Mouse (Mus musculus): ENCODE results near the gene Osgep. TPM values are rescaled to one million over a fixed set of nuclear protein-coding genes. Genes with fewer than 3 reads are reported as not detected.
"Not testable (repeated sequence)": the region's sequence is repeated elsewhere in the genome, so short reads cannot be mapped to it uniquely, and the experiment has no call there.

The Osgep gene
- total RNA-seq, 2 experiments from 2014 or later: 107 to 125 TPM

DNA sequence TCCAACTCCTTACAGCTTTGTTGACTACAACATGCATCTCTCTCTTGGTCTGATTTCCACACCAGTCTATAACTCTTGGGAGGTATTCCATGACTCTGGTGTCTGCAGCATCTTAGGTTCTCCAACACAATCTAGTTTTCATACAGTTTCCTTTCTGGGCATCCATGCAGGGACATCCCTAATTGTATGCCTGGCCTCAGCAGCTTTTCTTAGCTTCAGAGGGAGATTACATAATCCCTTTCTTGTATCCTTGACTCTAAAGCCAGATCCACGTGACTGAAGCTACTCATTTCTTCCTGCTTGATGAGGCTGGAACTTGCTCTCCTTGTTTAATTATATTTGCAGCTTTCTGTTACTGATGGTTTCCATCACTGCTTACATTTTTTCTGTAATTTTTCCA lies 12.0 kb upstream of the Osgep start:
- ATAC-seq (ENCODE audit: poor library complexity, severe bottlenecking): 0 out of 2 replicates have a peak, but pooled peaks have one; percentile 6

DNA sequence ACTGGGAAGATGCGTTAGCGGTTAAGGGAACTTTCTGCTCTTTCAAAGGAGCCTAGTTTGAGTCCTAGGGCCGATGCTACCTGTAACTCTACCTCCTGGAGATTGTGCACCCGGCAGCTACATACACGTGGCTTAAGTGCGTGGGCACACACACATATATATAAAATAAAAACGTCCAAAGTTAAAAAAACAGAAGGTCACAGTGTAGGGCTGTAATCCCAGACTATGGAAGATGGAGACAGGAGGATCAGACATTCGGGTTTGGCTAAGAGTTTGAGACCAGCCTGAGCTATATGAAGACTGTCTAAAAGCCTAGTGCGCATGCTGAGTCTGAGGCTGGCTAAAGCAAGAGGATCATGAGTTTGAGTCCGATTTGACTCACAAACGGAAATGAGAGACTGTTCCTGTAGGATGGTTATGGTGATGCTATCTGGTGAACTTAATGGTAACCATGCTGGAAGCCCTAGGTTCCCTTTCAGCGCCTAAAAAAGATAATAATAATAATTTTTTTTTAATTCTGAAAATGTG lies 6.9 kb upstream of the Osgep start:
- peak; percentile 29; the same call in 1 of the 2 replicates for ATAC-seq (ENCODE audit: poor library complexity, severe bottlenecking)

DNA sequence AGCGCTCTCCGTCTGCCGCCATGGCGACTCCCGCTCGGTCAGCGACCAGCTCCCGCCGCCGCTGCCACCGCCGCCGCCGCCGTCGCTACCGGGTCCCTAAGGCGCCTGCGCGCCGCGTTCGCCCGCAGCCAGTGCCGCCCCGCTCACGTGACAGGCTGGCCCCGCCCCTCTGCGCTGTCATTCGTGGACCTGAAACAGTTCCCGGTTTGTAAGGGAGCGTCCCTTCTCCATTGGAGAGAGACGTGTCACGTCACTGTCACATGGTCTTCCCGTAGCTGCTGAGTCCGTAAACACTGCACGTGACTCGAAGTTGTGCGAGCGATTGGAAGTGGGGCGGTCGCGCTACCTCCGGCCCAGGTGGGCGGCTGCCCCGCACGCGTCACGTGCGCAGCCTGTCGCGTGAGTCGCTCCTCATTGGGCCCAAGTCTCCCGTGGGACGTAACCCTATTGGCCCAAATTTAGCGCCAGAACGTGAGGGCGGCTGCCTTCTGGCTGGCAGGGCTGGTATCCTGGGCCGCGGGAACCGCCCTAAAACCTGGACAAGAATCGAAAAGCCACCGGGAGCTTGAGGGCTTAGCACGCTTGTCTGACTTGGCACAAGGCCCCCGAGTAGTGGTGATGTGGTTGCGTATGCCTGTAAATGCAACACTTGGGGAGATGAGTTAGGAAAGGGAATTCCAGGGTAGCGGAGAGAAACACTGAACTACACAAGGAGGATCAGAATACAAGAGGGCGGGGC lies 6.2 kb upstream of the Osgep start, which contains the start of the genes Pip4p1 and Pnp:
Gene Pip4p1, minus strand, starts transcription at position 103 of the 739 bp plus-strand sequence.
Gene Pnp, plus strand, starts transcription at position 329 of the 739 bp plus-strand sequence.
- ATAC-seq (ENCODE audit: poor library complexity, severe bottlenecking): peak; percentile 89

DNA sequence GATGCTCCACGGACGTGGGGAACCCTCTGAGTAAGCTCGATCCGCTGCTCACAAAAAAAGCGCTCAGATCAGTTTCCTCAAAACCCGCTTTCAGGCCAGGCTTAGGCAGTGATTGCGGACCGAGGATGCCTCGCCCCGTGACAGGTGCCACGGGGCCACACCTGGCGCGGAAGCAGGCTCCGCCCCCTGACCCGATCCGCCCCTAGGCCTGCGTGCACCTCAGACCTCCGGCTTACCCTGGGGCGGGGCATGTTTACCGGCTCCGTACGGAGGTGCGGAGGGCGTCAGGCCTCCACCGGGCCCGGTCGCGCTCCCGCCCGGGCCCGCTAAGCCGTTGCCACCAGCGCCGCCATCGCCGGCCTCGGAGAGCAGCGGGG lies 5.7 kb upstream of the Osgep start:
- ATAC-seq (ENCODE audit: poor library complexity, severe bottlenecking): peak; percentile 45

DNA sequence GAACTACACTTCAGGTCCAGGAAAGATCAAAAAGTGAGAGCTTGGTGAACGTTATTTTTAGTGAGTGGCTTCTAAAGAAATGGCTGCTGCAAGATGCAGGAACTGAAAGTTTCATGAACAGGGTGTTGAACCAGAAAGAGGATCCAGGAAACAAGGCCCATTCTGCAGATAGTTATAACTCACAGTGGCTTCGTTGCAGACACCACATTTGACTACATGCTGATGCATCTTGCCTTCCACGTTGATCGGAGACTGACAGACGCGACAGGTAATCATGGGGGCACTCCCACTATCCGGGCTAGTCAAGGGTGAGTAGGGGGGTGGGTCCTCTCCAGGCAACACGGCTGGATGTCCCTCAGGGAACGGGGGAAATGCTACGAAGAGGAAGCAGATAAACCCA lies 5.3 kb upstream of the Osgep start:
- peak; percentile 17; the same call in 1 of the 2 replicates for ATAC-seq (ENCODE audit: poor library complexity, severe bottlenecking)

DNA sequence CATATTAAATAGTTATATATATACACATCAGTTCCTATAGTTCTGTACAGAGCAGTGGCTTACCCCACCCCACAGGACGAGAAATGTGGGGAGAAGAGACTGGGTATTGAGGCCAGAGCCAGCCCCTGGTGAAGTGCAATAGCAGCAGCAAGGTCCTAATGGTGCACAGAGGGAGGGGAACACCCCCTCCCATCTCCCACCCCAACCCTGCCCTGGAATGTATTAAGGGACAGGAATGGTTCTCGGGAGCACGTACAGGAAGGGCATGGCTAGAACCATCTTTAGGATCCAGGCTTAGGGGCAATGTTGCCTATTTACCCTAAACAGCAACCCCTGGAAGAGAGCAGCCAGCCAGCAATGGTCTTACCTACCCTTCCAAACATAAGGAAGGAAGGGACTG lies 2.7 kb upstream of the Osgep start:
- ATAC-seq (ENCODE audit: poor library complexity, severe bottlenecking): no peak

DNA sequence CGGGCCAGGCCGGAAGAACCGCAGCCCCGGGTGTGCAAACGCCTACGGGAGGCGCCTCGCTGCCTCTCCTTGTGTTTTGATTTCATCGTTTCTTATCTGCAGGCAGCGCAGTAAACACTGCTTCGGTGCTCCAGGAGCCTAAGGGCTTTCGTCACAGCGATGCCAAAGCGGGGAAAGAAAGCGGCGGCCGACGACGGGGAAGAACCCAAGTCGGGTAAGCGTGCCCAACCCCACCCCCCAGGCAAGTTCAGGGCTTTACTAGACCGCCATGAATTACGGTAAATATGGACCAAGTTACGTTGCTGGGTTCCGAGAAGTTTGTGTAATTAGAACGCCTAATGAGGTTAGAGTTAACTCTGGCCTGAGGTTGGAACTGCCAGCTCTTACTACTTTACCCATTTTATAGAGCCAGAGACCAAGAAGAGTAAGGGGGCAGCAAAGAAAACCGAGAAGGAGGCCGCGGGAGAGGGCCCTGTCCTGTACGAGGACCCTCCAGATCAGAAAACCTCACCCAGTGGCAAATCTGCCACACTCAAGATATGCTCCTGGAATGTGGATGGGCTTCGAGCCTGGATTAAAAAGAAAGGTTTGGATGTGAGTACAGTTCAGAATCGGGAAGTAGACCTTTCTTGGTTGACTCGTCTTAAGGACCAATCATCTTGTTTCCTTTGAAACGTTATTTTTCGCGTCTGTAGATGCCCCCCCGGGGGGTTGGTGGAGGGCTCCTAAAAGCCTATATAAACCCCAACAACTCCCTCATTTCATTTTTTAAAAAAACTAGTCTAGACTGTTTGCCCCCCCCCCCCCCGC lies 623 bp upstream of the Osgep start:
- peak; percentile 20 for ATAC-seq (ENCODE audit: poor library complexity, severe bottlenecking)

DNA sequence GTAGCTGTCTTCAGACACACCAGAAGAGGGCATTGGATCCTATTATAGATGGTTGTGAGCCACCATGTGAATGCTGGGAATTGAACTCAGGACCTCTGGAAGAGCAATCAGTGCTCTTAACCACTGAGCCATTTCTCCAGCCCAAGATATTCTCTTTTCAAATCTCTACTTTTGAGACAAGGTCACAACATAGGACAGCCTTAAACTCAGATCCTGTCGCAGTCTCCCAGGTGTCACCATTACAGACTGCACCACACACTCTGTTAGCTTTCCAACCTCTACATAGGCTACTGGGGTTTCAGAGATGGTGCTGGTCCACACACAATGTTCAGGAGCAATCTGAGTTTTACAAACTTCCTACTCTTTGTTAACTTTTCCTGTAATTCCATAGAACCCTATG lies 1.3 kb downstream of the Osgep start:
- ATAC-seq (ENCODE audit: poor library complexity, severe bottlenecking): not testable (repeated sequence)

DNA sequence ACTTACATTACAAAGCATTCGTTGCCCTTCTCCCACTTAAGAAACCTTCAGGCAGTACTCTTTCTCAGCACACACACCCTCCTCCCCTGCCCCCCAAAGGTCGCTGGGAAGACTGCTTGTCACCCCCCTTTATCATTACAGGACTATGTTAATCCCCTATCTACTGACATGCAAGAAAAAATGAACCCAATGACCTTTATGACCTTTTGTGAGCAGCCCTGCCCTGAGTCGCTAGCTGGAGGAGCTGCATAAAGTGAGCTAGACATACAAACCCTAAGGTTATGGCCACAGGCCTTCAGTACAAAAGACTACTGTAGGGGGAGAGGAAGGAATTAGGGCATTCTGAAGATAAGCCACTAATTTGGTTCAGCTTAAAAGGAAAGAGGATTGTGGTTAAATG lies 13.3 kb downstream of the Osgep start:
- no peak for ATAC-seq (ENCODE audit: poor library complexity, severe bottlenecking)

DNA sequence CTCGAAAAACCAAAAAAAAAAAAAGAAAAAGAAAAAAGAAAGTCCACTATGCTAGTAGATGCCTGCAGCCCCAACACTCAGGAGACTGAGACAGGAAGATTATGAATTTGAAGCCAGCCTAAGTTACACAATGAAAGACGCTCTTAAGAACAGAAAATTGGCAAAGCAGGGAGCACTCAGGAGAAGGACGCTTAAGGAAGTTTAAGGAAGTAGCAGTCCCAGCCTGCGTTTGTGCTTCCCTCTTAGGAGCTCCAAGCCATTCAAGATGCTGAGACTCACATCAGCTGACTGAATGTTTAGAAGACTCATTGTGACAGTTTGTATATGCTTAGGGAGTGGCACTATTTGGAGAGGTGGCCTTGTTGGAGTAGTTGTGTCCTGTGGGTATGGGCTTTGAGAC lies 16.6 kb downstream of the Osgep start:
- ATAC-seq (ENCODE audit: poor library complexity, severe bottlenecking): no peak

DNA sequence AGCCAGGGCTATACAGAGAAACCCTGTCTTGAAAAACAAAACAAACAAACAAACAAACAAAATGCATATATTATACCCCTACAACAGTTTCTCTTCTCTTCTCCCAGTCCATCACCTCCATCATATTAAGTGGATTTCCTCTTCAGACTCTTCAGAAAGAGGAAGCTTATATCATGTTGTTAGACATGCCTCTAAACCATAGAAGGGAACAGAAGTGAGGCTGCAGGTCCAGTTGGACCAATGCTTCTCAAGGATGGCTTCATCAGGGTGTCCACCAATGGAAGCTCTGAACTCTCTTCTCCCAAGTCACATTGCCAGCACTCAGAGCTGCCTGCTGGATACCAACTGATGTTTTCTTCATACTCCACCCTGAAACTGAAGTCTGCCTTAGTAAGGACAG lies 19.4 kb downstream of the Osgep start:
- peak; percentile 72 for ATAC-seq (ENCODE audit: poor library complexity, severe bottlenecking)

DNA sequence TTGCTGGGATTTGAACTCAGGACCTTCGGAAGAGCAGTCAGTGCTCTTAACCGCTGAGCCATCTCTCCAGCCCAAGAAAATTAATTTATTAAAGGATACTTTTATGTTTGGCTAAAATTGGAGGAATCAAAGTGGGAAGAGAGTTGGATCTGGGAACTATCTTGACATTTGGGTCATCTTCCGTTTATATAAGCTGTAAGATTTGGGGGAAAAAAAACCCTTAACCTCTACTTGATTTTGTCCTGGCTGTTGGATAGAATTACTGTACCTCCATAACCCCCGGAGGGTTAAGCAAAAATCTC lies 19.9 kb downstream of the Osgep start:
- ATAC-seq (ENCODE audit: poor library complexity, severe bottlenecking): no peak

DNA sequence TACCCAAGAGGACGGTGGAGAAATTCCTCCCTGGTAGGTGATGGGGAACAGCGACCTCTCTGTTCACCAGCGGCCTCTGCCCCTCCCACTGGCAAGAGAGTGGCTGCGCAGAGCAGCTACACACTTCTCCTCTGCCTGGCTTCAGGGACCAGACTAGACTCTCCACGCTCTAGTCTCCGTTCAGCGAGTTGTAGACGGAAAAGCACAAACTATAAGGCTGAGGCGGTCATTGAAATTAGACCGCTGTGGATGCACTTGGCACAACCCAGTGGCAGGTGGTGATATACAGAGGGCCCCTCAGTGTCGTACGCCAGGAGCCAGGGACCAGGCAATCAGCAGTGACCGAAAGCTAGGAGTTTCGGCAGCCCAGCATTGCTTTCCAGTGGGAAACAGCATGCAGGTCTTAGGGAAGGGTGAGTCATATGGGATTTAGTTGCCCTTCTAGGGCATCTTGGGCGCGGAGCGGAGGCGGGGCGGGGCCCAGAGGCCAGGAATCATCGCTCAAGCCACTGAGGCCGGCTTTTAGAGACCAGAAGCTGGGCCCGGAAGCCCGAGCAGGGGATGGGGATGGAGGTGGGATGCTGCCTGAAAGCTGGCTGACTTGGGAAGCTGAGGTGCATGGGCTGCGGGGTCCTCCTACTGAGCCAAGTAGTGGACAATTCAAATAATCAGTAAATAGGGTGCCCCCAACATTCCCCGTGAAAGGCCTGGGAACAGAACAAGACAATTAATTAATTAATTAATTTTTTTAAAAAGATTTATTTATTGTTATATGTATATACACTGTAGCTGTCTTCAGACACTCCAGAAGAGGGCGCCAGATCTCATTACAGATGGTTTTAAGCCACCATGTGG lies 20.5 kb downstream of the Osgep start:
- peak; percentile 93 for ATAC-seq (ENCODE audit: poor library complexity, severe bottlenecking)

DNA sequence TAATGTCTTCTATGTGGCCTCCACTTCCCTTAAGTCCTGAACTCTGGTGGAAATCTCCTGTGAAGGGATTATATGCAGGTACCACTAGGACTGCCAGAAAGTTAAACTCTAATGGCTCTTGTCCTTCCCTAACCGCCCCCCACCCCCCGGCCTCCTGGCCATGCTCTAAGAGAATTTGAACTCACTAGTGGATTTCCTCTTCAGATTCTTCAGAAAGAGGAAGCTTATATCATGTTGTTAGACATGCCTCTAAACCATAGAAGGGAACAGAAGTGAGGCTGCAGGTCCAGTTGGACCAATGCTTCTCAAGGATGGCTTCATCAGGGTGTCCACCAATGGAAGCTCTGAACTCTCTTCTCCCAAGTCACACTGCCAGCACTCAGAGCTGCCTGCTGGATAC lies 26.7 kb downstream of the Osgep start:
- ATAC-seq (ENCODE audit: poor library complexity, severe bottlenecking): peak; percentile 65

DNA sequence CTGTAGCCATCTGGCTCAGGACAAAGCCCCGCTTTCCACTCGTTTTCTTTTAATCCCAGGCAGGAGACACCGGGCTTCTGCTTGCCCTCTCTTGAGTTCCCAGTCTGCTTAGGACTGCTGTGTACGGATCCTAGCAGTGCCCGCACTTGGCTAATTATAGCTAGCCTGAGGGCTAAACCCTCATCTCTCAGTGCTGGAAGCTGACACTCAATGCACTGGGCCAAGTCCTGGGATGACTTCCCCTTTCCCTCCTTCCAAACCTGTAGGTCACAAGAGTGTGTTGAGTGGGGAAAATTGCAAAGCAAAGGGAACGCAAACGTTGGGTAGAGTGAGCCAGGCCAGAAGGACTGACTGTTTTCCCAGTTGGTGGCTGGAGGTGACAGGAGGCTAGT lies 27.3 kb downstream of the Osgep start, which contains the start of gene Klhl33:
Gene Klhl33, minus strand, starts transcription at position 134 of the 392 bp plus-strand sequence.
- ATAC-seq (ENCODE audit: poor library complexity, severe bottlenecking): no peak

DNA sequence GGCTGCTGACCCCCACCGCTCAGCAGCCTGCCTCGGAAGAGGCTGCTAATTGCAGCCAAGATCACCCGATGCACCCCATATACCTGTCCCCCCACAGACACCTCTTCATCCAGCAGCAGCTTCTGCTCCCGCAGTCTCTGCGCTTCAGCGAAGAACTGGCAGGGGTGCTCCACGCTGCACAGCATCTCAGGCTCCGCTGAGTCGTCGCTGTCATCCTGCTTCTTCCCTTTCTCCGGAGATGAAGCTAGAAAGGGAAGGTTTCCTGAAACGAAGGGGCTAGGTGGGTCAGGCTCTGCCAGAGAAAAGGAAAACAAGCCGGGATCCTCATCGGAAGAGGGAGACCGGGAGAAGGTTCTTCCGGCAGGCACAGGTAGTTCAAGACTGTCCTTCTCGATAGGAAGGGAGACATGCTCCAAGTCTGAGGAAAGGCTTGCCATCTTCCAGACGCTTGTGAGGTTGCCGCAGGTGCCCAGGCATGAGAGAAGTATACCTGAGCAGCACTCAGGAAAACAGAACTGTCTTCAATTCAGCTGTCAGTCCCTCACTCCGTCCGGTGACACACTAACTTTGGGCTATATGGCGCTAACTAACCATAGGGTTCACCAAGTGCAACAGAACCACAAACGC lies 27.8 kb downstream of the Osgep start:
- no peak for ATAC-seq (ENCODE audit: poor library complexity, severe bottlenecking)

DNA sequence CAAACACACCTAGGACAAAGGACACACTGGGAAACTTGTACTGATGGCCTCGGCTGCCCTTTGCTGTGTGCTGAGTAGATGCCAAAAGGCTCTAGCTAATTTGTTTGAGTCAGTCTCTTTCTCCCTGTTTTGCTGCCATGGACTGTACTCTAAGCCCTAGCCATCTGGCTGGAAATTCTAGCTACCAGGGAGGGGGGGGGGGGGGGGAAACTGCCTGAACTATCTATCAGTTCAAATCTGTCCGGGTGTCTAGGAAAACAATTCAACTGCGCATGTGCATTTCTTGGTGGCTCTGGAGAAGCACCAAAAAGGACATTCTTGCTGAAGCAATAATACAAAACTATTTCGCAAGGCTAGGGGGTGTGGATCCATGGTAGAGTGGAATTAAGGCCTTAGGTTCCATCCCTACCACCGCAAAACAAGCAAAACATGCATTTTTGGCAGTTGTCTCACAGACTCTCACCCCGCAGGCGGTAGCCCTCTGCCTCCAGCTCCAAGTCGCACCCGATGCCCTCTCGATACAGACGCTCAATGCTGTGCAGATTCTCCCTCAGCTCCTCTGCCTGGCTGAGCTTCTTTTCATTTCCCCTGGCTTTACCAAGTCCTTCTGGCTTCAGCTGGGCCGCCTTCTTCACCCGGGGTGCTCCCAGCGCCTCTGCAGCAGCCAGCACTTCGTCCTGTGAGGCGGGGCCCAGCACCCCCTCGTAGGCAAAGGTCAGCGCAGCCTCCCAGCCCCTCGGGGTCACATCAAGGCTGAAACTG lies 28.5 kb downstream of the Osgep start:
- ATAC-seq (ENCODE audit: poor library complexity, severe bottlenecking): peak; percentile 58

DNA sequence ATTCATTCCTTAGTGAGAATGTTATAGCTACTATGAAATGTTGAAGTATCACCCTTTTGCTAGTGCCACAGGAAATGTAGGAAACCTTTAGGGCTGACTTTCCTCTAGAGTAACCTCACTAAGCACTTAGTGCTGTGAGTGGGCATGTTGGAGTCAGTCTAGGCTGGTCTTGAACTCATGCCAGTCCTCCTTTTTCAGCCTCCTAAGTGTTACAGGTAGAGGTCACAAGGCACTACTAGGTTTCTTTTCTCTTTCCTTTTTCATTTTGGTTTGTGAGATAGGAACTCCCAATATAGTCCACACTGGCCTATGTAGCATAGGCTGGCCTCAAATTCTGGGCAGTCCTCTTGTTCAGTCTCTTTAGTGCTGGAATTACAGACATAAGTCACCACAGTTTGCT lies 29.3 kb downstream of the Osgep start:
- no peak for ATAC-seq (ENCODE audit: poor library complexity, severe bottlenecking)

DNA sequence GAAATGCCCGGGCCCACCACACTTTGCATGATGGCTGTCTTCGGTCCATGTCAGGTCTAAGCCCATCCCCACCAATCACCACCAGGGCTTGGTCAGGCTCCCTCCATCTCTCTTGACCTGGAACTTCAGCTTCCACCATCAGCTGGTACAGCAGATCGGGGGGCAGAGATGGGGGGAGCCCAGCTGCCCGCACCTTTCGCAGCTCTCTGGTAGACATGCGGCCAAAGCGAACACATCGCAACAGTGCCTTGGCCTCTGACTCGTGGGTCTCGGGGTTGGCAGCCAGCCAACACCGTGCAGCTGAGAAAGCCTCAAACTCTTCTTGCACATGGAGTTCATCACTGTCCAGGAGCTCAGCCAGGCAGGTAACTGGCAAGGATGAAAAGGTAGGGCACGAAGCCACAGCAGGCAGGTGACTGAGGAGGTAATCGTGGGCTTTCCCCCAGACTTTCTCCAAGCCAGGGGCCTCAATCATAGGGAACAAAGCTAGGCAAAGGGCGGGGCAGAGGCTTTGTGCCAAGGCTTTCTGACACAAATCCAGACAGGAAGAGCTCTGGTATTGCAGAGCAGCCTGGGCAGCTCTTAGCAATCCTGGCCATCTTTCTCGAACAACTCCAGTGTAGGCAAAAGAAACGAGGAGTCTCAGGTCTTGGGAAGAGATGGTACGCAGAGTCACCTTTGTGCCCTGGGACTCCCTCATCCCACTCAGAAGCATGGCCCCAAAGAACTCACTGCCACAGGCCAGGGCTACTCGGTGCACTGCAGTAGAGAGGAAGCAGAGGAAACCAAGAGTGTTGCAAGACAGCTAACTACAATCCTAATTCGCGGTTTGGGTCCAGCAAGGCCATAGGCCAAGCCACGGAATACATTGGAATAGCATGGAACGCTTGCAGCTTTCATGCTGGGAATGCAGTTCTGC lies 31.9 kb downstream of the Osgep start:
- ATAC-seq (ENCODE audit: poor library complexity, severe bottlenecking): peak; percentile 59

All from megakaryocyte, adult 5-6 weeks (primary cell).